27 mouse cellular contexts compared by ENCODE assay signal in genomic region chr13:10799351-10799913, GRCm38 (mm10).
DNase-seq lines count a peak whose midpoint lies in the region; ATAC-seq lines count a peak whose summit lies in the region.
"Had no signal": no experiment of that assay in that cellular context is flagged by ENCODE, and none has a peak within 500 bp of the region (broad histone marks: within the 10 kb centered on the region; RNA-seq: fewer than 3 reads in every experiment).

No protein-coding gene starts in this region.

- no peaks in the 10 kb centered on the region for H3K9me3 ChIP-seq in forebrain, embryonic 12.5 days
- no peaks in the 10 kb centered on the region for H3K9me3 ChIP-seq in forebrain, embryonic 16.5 days (ENCODE audit: control insufficient read depth, low read length)
- no peaks in the 10 kb centered on the region for H3K9me3 ChIP-seq in embryonic facial prominence, embryonic 12.5 days
- H3K9me3 ChIP-seq: forebrain, embryonic 10.5 days; hindbrain, embryonic 12.5 days had no signal

- no peak overlapping the region for H3K4me3 ChIP-seq in forebrain, embryonic 12.5 days (replicated peaks)
- H3K4me3 ChIP-seq in forebrain, embryonic 16.5 days (replicated peaks; ENCODE audit: low read length) = no peak overlapping the region
- H3K4me3 ChIP-seq in embryonic facial prominence, embryonic 12.5 days = no peak overlapping the region
- H3K4me3 ChIP-seq: erythroblast, embryonic 14.5 days; forebrain, embryonic 10.5 days; gastrocnemius, adult 2 months; hindbrain, embryonic 12.5 days had no signal

- peak; percentile 78 for ATAC-seq in forebrain, embryonic 12.5 days (ENCODE audit: low FRiP score)
- no peak for ATAC-seq in forebrain, embryonic 16.5 days
- peak; percentile 74 for ATAC-seq in embryonic facial prominence, embryonic 12.5 days (ENCODE audit: insufficient number of reproducible peaks, insufficient read depth, low FRiP score, low TSS enrichment)
- no peak for ATAC-seq in megakaryocyte progenitor cell, adult 5-6 weeks (replicated peaks; ENCODE audit: poor library complexity)
- ATAC-seq: forebrain, postnatal 0 days; hindbrain, postnatal 0 days; inflammation-experienced regulatory T-cells, adult 6 months; intestine, embryonic 16.5 days; Patski had no signal

- H3K27ac ChIP-seq in forebrain, embryonic 12.5 days = no peak overlapping the region
- no peak overlapping the region for H3K27ac ChIP-seq in forebrain, embryonic 16.5 days (ENCODE audit: low read length)
- no peak overlapping the region for H3K27ac ChIP-seq in embryonic facial prominence, embryonic 12.5 days
- H3K27ac ChIP-seq: forebrain, embryonic 10.5 days; gastrocnemius, adult 2 months; hindbrain, embryonic 12.5 days; hindbrain, postnatal 0 days had no signal

- H3K9ac ChIP-seq in forebrain, embryonic 12.5 days = no peak overlapping the region
- H3K9ac ChIP-seq in forebrain, embryonic 16.5 days (replicated peaks; ENCODE audit: low read depth, low read length) = no peak overlapping the region
- no peak overlapping the region for H3K9ac ChIP-seq in embryonic facial prominence, embryonic 12.5 days
- H3K9ac ChIP-seq: forebrain, postnatal 0 days; hindbrain, embryonic 12.5 days had no signal

- no peaks in the 10 kb centered on the region for H3K4me1 ChIP-seq in forebrain, embryonic 12.5 days
- H3K4me1 ChIP-seq in forebrain, embryonic 16.5 days (replicated peaks; ENCODE audit: control insufficient read depth, insufficient read depth, low read length) = no peaks in the 10 kb centered on the region
- no peaks in the 10 kb centered on the region for H3K4me1 ChIP-seq in embryonic facial prominence, embryonic 12.5 days
- H3K4me1 ChIP-seq: forebrain, embryonic 10.5 days; hindbrain, embryonic 12.5 days had no signal

- 73% methylated on average over 3 of the region's 3 CpGs for WGBS in forebrain, embryonic 12.5 days
- WGBS in forebrain, embryonic 16.5 days = 70% methylated on average over 3 of the region's 3 CpGs
- 75% methylated on average over 3 of the region's 3 CpGs for WGBS in embryonic facial prominence, embryonic 12.5 days

- peak; percentile 1 for DNase-seq in embryo, embryonic 10.5 days (ENCODE audit: low spot score)
- DNase-seq in embryo, embryonic 9.5 days (ENCODE audit: extremely low spot score) = no peak
- peak; percentile 99 for DNase-seq in retina, postnatal 1 day
- no peak for DNase-seq in thymus, postnatal 10 days (ENCODE audit: low spot score in 2 of 2)
- DNase-seq: adrenal gland, postnatal 10 days; adrenal gland, postnatal 36 days; cerebellum, adult 11 months; cerebellum, adult 2 months; cerebellum, postnatal 10 days; cerebellum, postnatal 36 days; forebrain, postnatal 0 days; gastrocnemius, adult 2 months; gastrocnemius, postnatal 14 days; heart, adult 11 months; kidney, adult 18-20 months had no signal

- H3K27me3 ChIP-seq in forebrain, embryonic 12.5 days = no peaks in the 10 kb centered on the region
- no peaks in the 10 kb centered on the region for H3K27me3 ChIP-seq in forebrain, embryonic 16.5 days (replicated peaks; ENCODE audit: control insufficient read depth, insufficient read depth, low read length)
- H3K27me3 ChIP-seq in embryonic facial prominence, embryonic 12.5 days = no peaks in the 10 kb centered on the region
- H3K27me3 ChIP-seq: hindbrain, embryonic 12.5 days; Patski had no signal

- H3K4me2 ChIP-seq in forebrain, embryonic 12.5 days = no peak overlapping the region
- H3K4me2 ChIP-seq in forebrain, embryonic 16.5 days (ENCODE audit: low read length) = no peak overlapping the region
- no peak overlapping the region for H3K4me2 ChIP-seq in embryonic facial prominence, embryonic 12.5 days (replicated peaks)
- H3K4me2 ChIP-seq: heart, embryonic 11.5 days; hindbrain, embryonic 12.5 days had no signal

- no peaks in the 10 kb centered on the region for H3K36me3 ChIP-seq in forebrain, embryonic 12.5 days (replicated peaks)
- H3K36me3 ChIP-seq in forebrain, embryonic 16.5 days (ENCODE audit: control insufficient read depth, insufficient read depth) = no peaks in the 10 kb centered on the region
- H3K36me3 ChIP-seq in embryonic facial prominence, embryonic 12.5 days = no peaks in the 10 kb centered on the region
- H3K36me3 ChIP-seq: forebrain, embryonic 10.5 days; hindbrain, embryonic 12.5 days had no signal

Comparison
In these comparisons a context has a peak if more than half of its experiments do, and no peak if none do; other contexts are left out.
1. DNase-seq: peak in embryo, embryonic 10.5 days (single experiment) and retina, postnatal 1 day (single experiment); none in embryo, embryonic 9.5 days (single experiment) and thymus, postnatal 10 days (0 of 2).
2. ATAC-seq: peak in forebrain, embryonic 12.5 days (single experiment) and embryonic facial prominence, embryonic 12.5 days (single experiment); none in forebrain, embryonic 16.5 days (single experiment) and megakaryocyte progenitor cell, adult 5-6 weeks (single experiment).